Mouse (Mus musculus): Measurements from ENCODE around the gene Fstl4. TPM values are rescaled to one million over a fixed set of nuclear protein-coding genes. Genes with fewer than 3 reads are reported as not detected.
A peak's percentile ranks its signal among the peaks of the same experiment; 100 is the strongest.

Fstl4 gene
- polyA plus RNA-seq (2016; fragmentation: Nextera tagmentation; extraction: Ambion mirVana): 1.7 and 2.6 TPM in 2 replicates

- no peak for DNase-seq (ENCODE audit: low spot score)
- Histone ChIP-seq H3K4me1 (replicated peaks) (peaks cover 19% of the 10 kb centered on the region), H3K9me3 (no peaks in the 10 kb centered on the region), H3K27me3 (ENCODE audit: insufficient read depth, poor library complexity, severe bottlenecking) (peaks cover 78% of the 10 kb centered on the region), H3K27ac (peak within 1 kb of the TSS; percentile 70), H3K4me3 (peak within 1 kb of the TSS; percentile 64), H3K36me3 (no peaks in the 10 kb centered on the region)
- WGBS: under 1% methylated on average over 48 of the region's 48 CpGs
These were observed at the start of gene Fstl4 for GRCm38 (mm10) chr11:52764461-52764893. Fstl4 (plus strand) TSS chr11:52764634.

GRCm38 (mm10) chr11:52718570-52718969, 45.9 kb upstream of the Fstl4 start:
- WGBS: 73% methylated on average over 1 of the region's 1 CpGs
- H3K27ac ChIP-seq: no peak overlapping the region
- H3K27me3 ChIP-seq (ENCODE audit: insufficient read depth, poor library complexity, severe bottlenecking): no peaks in the 10 kb centered on the region
- no peaks in the 10 kb centered on the region for H3K4me1 ChIP-seq (replicated peaks)
- DNase-seq (ENCODE audit: low spot score): no peak
- no peaks in the 10 kb centered on the region for H3K9me3 ChIP-seq
- H3K36me3 ChIP-seq: no peaks in the 10 kb centered on the region
- H3K4me3 ChIP-seq: no peak overlapping the region

GRCm38 (mm10) chr11:52721087-52721486, 43.3 kb upstream of the Fstl4 start:
- no peak for DNase-seq (ENCODE audit: low spot score)
- Histone ChIP-seq H3K27me3 (ENCODE audit: insufficient read depth, poor library complexity, severe bottlenecking) (no peaks in the 10 kb centered on the region), H3K4me3 (no peak overlapping the region), H3K9me3 (no peaks in the 10 kb centered on the region), H3K27ac (no peak overlapping the region), H3K4me1 (replicated peaks) (no peaks in the 10 kb centered on the region), H3K36me3 (no peaks in the 10 kb centered on the region)
- WGBS: 79% methylated on average over 6 of the region's 6 CpGs

GRCm38 (mm10) chr11:52722706-52723105, 41.7 kb upstream of the Fstl4 start:
- DNase-seq (ENCODE audit: low spot score): no peak
- H3K4me3 ChIP-seq: no peak overlapping the region
- no peaks in the 10 kb centered on the region for H3K9me3 ChIP-seq
- WGBS: 91% methylated on average over 4 of the region's 4 CpGs
- no peaks in the 10 kb centered on the region for H3K27me3 ChIP-seq (ENCODE audit: insufficient read depth, poor library complexity, severe bottlenecking)
- no peaks in the 10 kb centered on the region for H3K36me3 ChIP-seq
- no peaks in the 10 kb centered on the region for H3K4me1 ChIP-seq (replicated peaks)
- no peak overlapping the region for H3K27ac ChIP-seq

- H3K4me1 ChIP-seq (replicated peaks): no peaks in the 10 kb centered on the region
- H3K27ac ChIP-seq: no peak overlapping the region
- no peak for DNase-seq (ENCODE audit: low spot score)
- H3K4me3 ChIP-seq: no peak overlapping the region
- no peaks in the 10 kb centered on the region for H3K9me3 ChIP-seq
- no peaks in the 10 kb centered on the region for H3K36me3 ChIP-seq
- no peaks in the 10 kb centered on the region for H3K27me3 ChIP-seq (ENCODE audit: insufficient read depth, poor library complexity, severe bottlenecking)
- WGBS: 96% methylated on average over 1 of the region's 1 CpGs
These were observed 38.4 kb upstream of the Fstl4 start for GRCm38 (mm10) chr11:52726001-52726400.

GRCm38 (mm10) chr11:52728479-52728878, 36.0 kb upstream of the Fstl4 start:
- no peak overlapping the region for H3K27ac ChIP-seq
- no peaks in the 10 kb centered on the region for H3K4me1 ChIP-seq (replicated peaks)
- H3K27me3 ChIP-seq (ENCODE audit: insufficient read depth, poor library complexity, severe bottlenecking): no peaks in the 10 kb centered on the region
- no peak for DNase-seq (ENCODE audit: low spot score)
- no peak overlapping the region for H3K4me3 ChIP-seq
- 83% methylated on average over 15 of the region's 15 CpGs for WGBS
- no peaks in the 10 kb centered on the region for H3K36me3 ChIP-seq
- no peaks in the 10 kb centered on the region for H3K9me3 ChIP-seq

- WGBS: 92% methylated on average over 5 of the region's 5 CpGs
- H3K4me3 ChIP-seq: no peak overlapping the region
- no peaks in the 10 kb centered on the region for H3K4me1 ChIP-seq (replicated peaks)
- H3K27ac ChIP-seq: no peak overlapping the region
- H3K36me3 ChIP-seq: no peaks in the 10 kb centered on the region
- H3K27me3 ChIP-seq (ENCODE audit: insufficient read depth, poor library complexity, severe bottlenecking): no peaks in the 10 kb centered on the region
- no peaks in the 10 kb centered on the region for H3K9me3 ChIP-seq
- no peak for DNase-seq (ENCODE audit: low spot score)
These were observed 34.5 kb upstream of the Fstl4 start for GRCm38 (mm10) chr11:52729890-52730289.

- Histone ChIP-seq H3K4me3 (no peak overlapping the region), H3K27me3 (ENCODE audit: insufficient read depth, poor library complexity, severe bottlenecking) (no peaks in the 10 kb centered on the region), H3K4me1 (replicated peaks) (no peaks in the 10 kb centered on the region), H3K9me3 (no peaks in the 10 kb centered on the region), H3K36me3 (no peaks in the 10 kb centered on the region), H3K27ac (no peak overlapping the region)
- 49% methylated on average over 8 of the region's 8 CpGs for whole genome bisulfite sequencing
- DNase-seq (ENCODE audit: low spot score): no peak
These were observed 32.5 kb upstream of the Fstl4 start for GRCm38 (mm10) chr11:52731979-52732378.

GRCm38 (mm10) chr11:52734493-52735195, 29.8 kb upstream of the Fstl4 start:
- Histone ChIP-seq H3K36me3 (no peaks in the 10 kb centered on the region), H3K9me3 (no peaks in the 10 kb centered on the region), H3K4me1 (replicated peaks) (peaks cover 5% of the 10 kb centered on the region; the same call in 1 of the 2 replicates), H3K27ac (no peak overlapping the region), H3K4me3 (no peak overlapping the region), H3K27me3 (ENCODE audit: insufficient read depth, poor library complexity, severe bottlenecking) (no peaks in the 10 kb centered on the region)
- WGBS: 85% methylated on average over 6 of the region's 6 CpGs
- no peak for DNase-seq (ENCODE audit: low spot score)

GRCm38 (mm10) chr11:52739187-52739586, 25.2 kb upstream of the Fstl4 start:
- no peak overlapping the region for H3K4me3 ChIP-seq
- H3K4me1 ChIP-seq (replicated peaks): peaks cover 5% of the 10 kb centered on the region; the same call in 1 of the 2 replicates
- H3K9me3 ChIP-seq: no peaks in the 10 kb centered on the region
- H3K27me3 ChIP-seq (ENCODE audit: insufficient read depth, poor library complexity, severe bottlenecking): peaks cover 5% of the 10 kb centered on the region; the same call in 1 of the 2 replicates
- WGBS: 21% methylated on average over 9 of the region's 9 CpGs
- no peak overlapping the region for H3K27ac ChIP-seq
- DNase-seq (ENCODE audit: low spot score): no peak
- no peaks in the 10 kb centered on the region for H3K36me3 ChIP-seq

GRCm38 (mm10) chr11:52740466-52740865, 24.0 kb upstream of the Fstl4 start:
- DNase-seq (ENCODE audit: low spot score): no peak
- Histone ChIP-seq H3K27me3 (ENCODE audit: insufficient read depth, poor library complexity, severe bottlenecking) (peaks cover 18% of the 10 kb centered on the region), H3K27ac (no peak overlapping the region), H3K4me3 (no peak overlapping the region), H3K9me3 (no peaks in the 10 kb centered on the region), H3K4me1 (replicated peaks) (peaks cover 9% of the 10 kb centered on the region; the same call in 1 of the 2 replicates), H3K36me3 (no peaks in the 10 kb centered on the region)

- DNase-seq (ENCODE audit: low spot score): no peak
These were observed 20.5 kb upstream of the Fstl4 start for GRCm38 (mm10) chr11:52743956-52744355.

GRCm38 (mm10) chr11:52744593-52745450, 19.6 kb upstream of the Fstl4 start:
- no peak overlapping the region for H3K27ac ChIP-seq
- no peak for DNase-seq (ENCODE audit: low spot score)
- WGBS: 71% methylated on average over 9 of the region's 9 CpGs
- H3K9me3 ChIP-seq: no peaks in the 10 kb centered on the region
- peaks cover 52% of the 10 kb centered on the region for H3K27me3 ChIP-seq (ENCODE audit: insufficient read depth, poor library complexity, severe bottlenecking)
- no peaks in the 10 kb centered on the region for H3K36me3 ChIP-seq
- no peak overlapping the region for H3K4me3 ChIP-seq
- peaks cover 23% of the 10 kb centered on the region for H3K4me1 ChIP-seq (replicated peaks)

More at GRCm38 (mm10) chr11:52743956-52744355, 20.5 kb upstream of the Fstl4 start:
- Histone ChIP-seq H3K27ac (no peak overlapping the region), H3K9me3 (no peaks in the 10 kb centered on the region), H3K4me1 (replicated peaks) (peaks cover 28% of the 10 kb centered on the region), H3K36me3 (no peaks in the 10 kb centered on the region), H3K4me3 (no peak overlapping the region), H3K27me3 (ENCODE audit: insufficient read depth, poor library complexity, severe bottlenecking) (peaks cover 43% of the 10 kb centered on the region)
